Mouse (Mus musculus): Measurements from ENCODE around the gene Acaca.

GRCm38 (mm10) chr11:84080327-84080726 is 49.1 kb upstream of the Acaca start:
- TF ChIP-seq CTCF (IDR thresholded peaks at IDR 0.05; ENCODE audit: extremely low read depth, insufficient read depth, low read length): no peak
- no peak for TF ChIP-seq POLR2A (IDR thresholded peaks at IDR 0.05; ENCODE audit: extremely low read depth, insufficient read depth, low read length)

All from cortical plate, adult 2 months (tissue).